Mouse (Mus musculus) midbrain, embryonic 12.5 days (tissue): ENCODE results near the gene Ankrd13d. TPM values are rescaled to one million over a fixed set of nuclear protein-coding genes. Genes with fewer than 3 reads are reported as not detected.

Experiments used
- ATAC-seq: fragments of 200-750 bp; cut with Nextera tagmentation; 2 replicates; pipeline ENCODE4 v1.8.0; 2017; ENCODE audit warnings: low read depth, moderate TSS enrichment, moderate library complexity; ENCODE audit not compliant: low FRiP score
- H3K27ac ChIP-seq: fragments of 300-500 bp; sonication (generic); replicated peaks from 2 replicates; pipeline ENCODE4 v1.5.1; 2016; ENCODE audit warnings: mild to moderate bottlenecking
- H3K27me3 ChIP-seq: fragments of 300-500 bp; sonication (generic); 2 replicates; pipeline ENCODE4 v1.6.1; 2016; ENCODE audit warnings: mild to moderate bottlenecking
- H3K36me3 ChIP-seq: fragments of 300-500 bp; sonication (generic); 2 replicates; pipeline ENCODE4 v1.6.1; 2016
- H3K4me1 ChIP-seq: fragments of 300-500 bp; sonication (generic); 2 replicates; pipeline ENCODE4 v1.6.1; 2016
- H3K4me2 ChIP-seq: fragments of 300-500 bp; sonication (generic); replicated peaks from 2 replicates; pipeline ENCODE4 v1.6.1; 2016; ENCODE audit warnings: mild to moderate bottlenecking, moderate library complexity
- H3K4me3 ChIP-seq: fragments of 300-500 bp; sonication (generic); 2 replicates; pipeline ENCODE4 v1.5.1; 2016; ENCODE audit warnings: mild to moderate bottlenecking
- H3K9ac ChIP-seq: fragments of 300-500 bp; sonication (generic); replicated peaks from 2 replicates; pipeline ENCODE4 v1.6.1; 2016; ENCODE audit warnings: mild to moderate bottlenecking, moderate library complexity
- H3K9me3 ChIP-seq: fragments of 300-500 bp; sonication (generic); 2 replicates; pipeline ENCODE4 v1.6.1; 2016; ENCODE audit warnings: mild to moderate bottlenecking
- WGBS: fragments of 180-500 bp; shearing (Covaris S2); methylation state at CpG from one replicate; pipeline ENCODE4 v1.1.7; 2016; 5-methylcytosine and 5-hydroxymethylcytosine counted together
- polyA plus RNA-seq: library from polyadenylated mRNA; unstranded; fragments of >200 nt; fragmentation: Nextera tagmentation; extraction: Ambion mirVana; gene quantifications from 2 replicates; pipeline ENCODE4 v1.2.1, GENCODE M21; 2016

The Ankrd13d gene
- polyA plus RNA-seq, 1 experiment from 2014 or later, result 18.9 TPM

- Histone ChIP-seq H3K9ac (no peak overlapping the region), H3K36me3 (peaks cover 13% of the 10 kb centered on the region), H3K4me2 (no peak overlapping the region), H3K9me3 (0 out of 2 replicates have a peak, but pooled peaks cover 6% of the 10 kb centered on the region), H3K27ac (no peak overlapping the region), H3K27me3 (peaks cover 18% of the 10 kb centered on the region; the same call in 1 of the 2 replicates), H3K4me3 (no peak overlapping the region), H3K4me1 (peaks cover 15% of the 10 kb centered on the region)
- no peak for ATAC-seq
- WGBS, result 97% methylated on average over 1 of the region's 1 CpGs
These were observed 3.5 kb downstream of the Ankrd13d start for GRCm38 (mm10) chr19:4279487-4279886.

- H3K27me3 ChIP-seq, result peaks cover 46% of the 10 kb centered on the region
- H3K4me1 ChIP-seq, result peaks cover 11% of the 10 kb centered on the region
- H3K36me3 ChIP-seq, result peaks cover 7% of the 10 kb centered on the region
- no peak overlapping the region for H3K4me3 ChIP-seq
- no peak overlapping the region for H3K9ac ChIP-seq
- ATAC-seq, result no peak
- 0 out of 2 replicates have a peak, but pooled peaks cover 3% of the 10 kb centered on the region for H3K9me3 ChIP-seq
- no peak overlapping the region for H3K27ac ChIP-seq
- H3K4me2 ChIP-seq, result no peak overlapping the region
- 91% methylated on average over 11 of the region's 11 CpGs for WGBS
These were observed 12.0 kb downstream of the Ankrd13d start for GRCm38 (mm10) chr19:4270972-4271371.

- Histone ChIP-seq H3K9ac (no peak overlapping the region), H3K27me3 (peaks cover 49% of the 10 kb centered on the region), H3K4me3 (no peak overlapping the region), H3K27ac (no peak overlapping the region), H3K9me3 (no peaks in the 10 kb centered on the region), H3K36me3 (peaks cover 7% of the 10 kb centered on the region), H3K4me2 (no peak overlapping the region), H3K4me1 (peaks cover 11% of the 10 kb centered on the region)
- WGBS, result 78% methylated on average over 6 of the region's 6 CpGs
- ATAC-seq, result no peak
These were observed 12.8 kb downstream of the Ankrd13d start for GRCm38 (mm10) chr19:4270187-4270586.

GRCm38 (mm10) chr19:4268566-4269361 is 14.2 kb downstream of the Ankrd13d start, which contains the start of gene Ssh3:
Gene Ssh3, minus strand, starts transcription at chr19:4269180.
- H3K36me3 ChIP-seq, result peaks cover 7% of the 10 kb centered on the region
- 0 out of 2 replicates have a peak within 1 kb of the TSS, but pooled peaks have one; percentile 4 for H3K9ac ChIP-seq
- H3K4me2 ChIP-seq, result peak within 1 kb of the TSS; percentile 49
- H3K27me3 ChIP-seq, result peaks cover 49% of the 10 kb centered on the region
- H3K27ac ChIP-seq, result no peak within 1 kb of the TSS
- no peak for ATAC-seq
- 8% methylated on average over 46 of the region's 46 CpGs for WGBS
- peaks cover 11% of the 10 kb centered on the region for H3K4me1 ChIP-seq
- peak within 1 kb of the TSS; percentile 33 for H3K4me3 ChIP-seq
- no peaks in the 10 kb centered on the region for H3K9me3 ChIP-seq

GRCm38 (mm10) chr19:4265956-4266355 is 17.0 kb downstream of the Ankrd13d start:
- 62% methylated on average over 4 of the region's 4 CpGs for WGBS
- Histone ChIP-seq H3K4me1 (peaks cover 11% of the 10 kb centered on the region), H3K4me3 (no peak overlapping the region), H3K27me3 (peaks cover 47% of the 10 kb centered on the region), H3K4me2 (no peak overlapping the region), H3K9me3 (no peaks in the 10 kb centered on the region), H3K27ac (no peak overlapping the region), H3K9ac (no peak overlapping the region), H3K36me3 (no peaks in the 10 kb centered on the region)
- no peak for ATAC-seq

GRCm38 (mm10) chr19:4264171-4264780 is 18.7 kb downstream of the Ankrd13d start:
- no peak for ATAC-seq
- Histone ChIP-seq H3K4me1 (peaks cover 10% of the 10 kb centered on the region), H3K27me3 (peaks cover 30% of the 10 kb centered on the region), H3K36me3 (no peaks in the 10 kb centered on the region), H3K4me3 (no peak overlapping the region), H3K4me2 (no peak overlapping the region), H3K9ac (no peak overlapping the region), H3K9me3 (no peaks in the 10 kb centered on the region), H3K27ac (no peak overlapping the region)
- 93% methylated on average over 6 of the region's 6 CpGs for WGBS

- no peak overlapping the region for H3K9ac ChIP-seq
- WGBS, result 74% methylated on average over 14 of the region's 14 CpGs
- no peaks in the 10 kb centered on the region for H3K36me3 ChIP-seq
- H3K9me3 ChIP-seq, result no peaks in the 10 kb centered on the region
- no peak overlapping the region for H3K4me2 ChIP-seq
- H3K4me1 ChIP-seq, result peaks cover 4% of the 10 kb centered on the region
- no peak overlapping the region for H3K4me3 ChIP-seq
- H3K27ac ChIP-seq, result no peak overlapping the region
- no peak for ATAC-seq
- H3K27me3 ChIP-seq, result peaks cover 24% of the 10 kb centered on the region
These were observed 19.2 kb downstream of the Ankrd13d start for GRCm38 (mm10) chr19:4263702-4264101.

- Histone ChIP-seq H3K9ac (no peak overlapping the region), H3K4me2 (no peak overlapping the region), H3K4me3 (no peak overlapping the region), H3K36me3 (no peaks in the 10 kb centered on the region), H3K9me3 (no peaks in the 10 kb centered on the region), H3K27ac (no peak overlapping the region), H3K27me3 (peaks cover 15% of the 10 kb centered on the region), H3K4me1 (0 out of 2 replicates have a peak, but pooled peaks cover 3% of the 10 kb centered on the region)
- no peak for ATAC-seq
- WGBS, result 87% methylated on average over 6 of the region's 6 CpGs
These were observed 20.2 kb downstream of the Ankrd13d start for GRCm38 (mm10) chr19:4262756-4263155.

GRCm38 (mm10) chr19:4261038-4261698 is 21.8 kb downstream of the Ankrd13d start:
- Histone ChIP-seq H3K27me3 (peaks cover 10% of the 10 kb centered on the region), H3K4me3 (no peak overlapping the region), H3K9me3 (no peaks in the 10 kb centered on the region), H3K4me2 (no peak overlapping the region), H3K9ac (no peak overlapping the region), H3K36me3 (no peaks in the 10 kb centered on the region), H3K27ac (no peak overlapping the region), H3K4me1 (0 out of 2 replicates have a peak, but pooled peaks cover 5% of the 10 kb centered on the region)
- no peak for ATAC-seq
- WGBS, result 54% methylated on average over 8 of the region's 8 CpGs

GRCm38 (mm10) chr19:4257897-4258252 is 25.1 kb downstream of the Ankrd13d start:
- Histone ChIP-seq H3K27ac (no peak overlapping the region), H3K9me3 (no peaks in the 10 kb centered on the region), H3K4me2 (peak overlapping the region; percentile 92), H3K36me3 (no peaks in the 10 kb centered on the region), H3K4me1 (0 out of 2 replicates have a peak, but pooled peaks cover 5% of the 10 kb centered on the region), H3K4me3 (peak overlapping the region; percentile 63), H3K27me3 (peaks cover 5% of the 10 kb centered on the region; the same call in 1 of the 2 replicates), H3K9ac (peak overlapping the region; percentile 53)
- WGBS, result 21% methylated on average over 12 of the region's 12 CpGs
- peak; percentile 84; the same call in 1 of the 2 replicates for ATAC-seq

- ATAC-seq, result peak; percentile 93
- peaks cover 5% of the 10 kb centered on the region; the same call in 1 of the 2 replicates for H3K27me3 ChIP-seq
- H3K9me3 ChIP-seq, result no peaks in the 10 kb centered on the region
- no peak overlapping the region for H3K27ac ChIP-seq
- peak overlapping the region; percentile 63 for H3K4me3 ChIP-seq
- WGBS, result under 1% methylated on average over 41 of the region's 41 CpGs
- H3K4me2 ChIP-seq, result peak overlapping the region; percentile 92
- H3K9ac ChIP-seq, result peak overlapping the region; percentile 68
- 0 out of 2 replicates have a peak, but pooled peaks cover 5% of the 10 kb centered on the region for H3K4me1 ChIP-seq
- no peaks in the 10 kb centered on the region for H3K36me3 ChIP-seq
These were observed 25.6 kb downstream of the Ankrd13d start for GRCm38 (mm10) chr19:4257216-4257896.
